Mouse (Mus musculus) lung, embryonic 14.5 days (tissue): ENCODE results near the gene Pgp. TPM values are rescaled to one million over a fixed set of nuclear protein-coding genes. Genes with fewer than 3 reads are reported as not detected.

Experiments used
- ATAC-seq: fragments of 200-750 bp; cut with Nextera tagmentation; 2 replicates; pipeline ENCODE4 v1.8.0; 2017; ENCODE audit warnings: mild to moderate bottlenecking, moderate TSS enrichment, moderate library complexity; ENCODE audit not compliant: insufficient read depth
- DNase-seq: peaks from one replicate; pipeline ENCODE4 v3.0.0-alpha.2; 2015
- H3K27ac ChIP-seq: fragments of 300-500 bp; sonication (generic); 2 replicates; pipeline ENCODE4 v1.5.1; 2014; ENCODE audit warnings: low read depth, mild to moderate bottlenecking, moderate library complexity
- H3K27me3 ChIP-seq: fragments of 300-500 bp; sonication (generic); 2 replicates; pipeline ENCODE4 v1.6.1; 2014; ENCODE audit warnings: low read length, control low read depth; ENCODE audit not compliant: insufficient read depth
- H3K36me3 ChIP-seq: fragments of 300-500 bp; sonication (generic); 2 replicates; pipeline ENCODE4 v1.6.1; 2014; ENCODE audit warnings: control low read depth; ENCODE audit not compliant: insufficient read depth
- H3K4me1 ChIP-seq: fragments of 300-500 bp; sonication (generic); 2 replicates; pipeline ENCODE4 v1.6.1; 2014; ENCODE audit warnings: antibody characterized with exemption, control low read depth; ENCODE audit not compliant: insufficient read depth
- H3K4me2 ChIP-seq: fragments of 300-500 bp; sonication (generic); 2 replicates; pipeline ENCODE4 v1.6.1; 2014; ENCODE audit warnings: mild to moderate bottlenecking
- H3K4me3 ChIP-seq: fragments of 300-500 bp; sonication (generic); 2 replicates; pipeline ENCODE4 v1.5.1; 2014; ENCODE audit warnings: low read depth, low read length
- H3K9ac ChIP-seq: fragments of 300-500 bp; sonication (generic); 2 replicates; pipeline ENCODE4 v1.6.1; 2014
- H3K9me3 ChIP-seq: fragments of 300-500 bp; sonication (generic); 2 replicates; pipeline ENCODE4 v1.6.1; 2016; ENCODE audit warnings: low read depth, low read length, control low read depth
- CTCF ChIP-seq: IDR thresholded peaks from 2 replicates; pipeline ENCODE4 v1.5.1; 2016; ENCODE audit warnings: antibody characterized with exemption, low read depth
- WGBS: fragments of 180-500 bp; shearing (Covaris S2); extraction: QIAGEN DNeasy Blood & Tissue Kit; methylation state at CpG from one replicate; pipeline ENCODE4 v1.1.7; 2014; 5-methylcytosine and 5-hydroxymethylcytosine counted together
- polyA plus RNA-seq: library from polyadenylated mRNA; unstranded; fragments of >200 nt; fragmentation: Nextera tagmentation; extraction: Ambion mirVana; gene quantifications from 2 replicates; pipeline ENCODE4 v1.2.1, GENCODE M21; 2014

Pgp gene
- polyA plus RNA-seq, 1 experiment from 2014 or later = 60.2 TPM

- Histone ChIP-seq H3K27ac (peak within 1 kb of the TSS; percentile 96), H3K4me2 (peak within 1 kb of the TSS; percentile 62), H3K9ac (peak within 1 kb of the TSS; percentile 82), H3K36me3 (peaks cover 33% of the 10 kb centered on the region), H3K4me3 (peak within 1 kb of the TSS; percentile 73), H3K27me3 (no peaks in the 10 kb centered on the region), H3K9me3 (no peaks in the 10 kb centered on the region), H3K4me1 (peaks cover 3% of the 10 kb centered on the region; the same call in 1 of the 2 replicates)
- DNase-seq (peak; percentile 99), ATAC-seq (peak; percentile 96)
- under 1% methylated on average over 48 of the region's 48 CpGs for WGBS
- TF ChIP-seq CTCF = peak; percentile 92
Measured at GRCm38 (mm10) chr17:24478663-24479380, 8.6 kb downstream of the Pgp start, which contains the start of gene Mlst8. Mlst8 (minus strand) TSS chr17:24479078.

- DNase-seq (peak; percentile 31), ATAC-seq (no peak)
- H3K4me2 ChIP-seq = peak overlapping the region; percentile 62
- no peaks in the 10 kb centered on the region for H3K27me3 ChIP-seq
- H3K27ac ChIP-seq = peak overlapping the region; percentile 72; the same call in 1 of the 2 replicates
- TF ChIP-seq CTCF = no peak
- peak overlapping the region; percentile 73 for H3K4me3 ChIP-seq
- H3K9ac ChIP-seq = no peak overlapping the region
- peaks cover 27% of the 10 kb centered on the region for H3K36me3 ChIP-seq
- WGBS = 9% methylated on average over 1 of the region's 1 CpGs
- H3K4me1 ChIP-seq = peaks cover 3% of the 10 kb centered on the region; the same call in 1 of the 2 replicates
- H3K9me3 ChIP-seq = no peaks in the 10 kb centered on the region
Measured at GRCm38 (mm10) chr17:24479431-24479830, 9.2 kb downstream of the Pgp start.

GRCm38 (mm10) chr17:24480201-24480826 is 10.1 kb downstream of the Pgp start:
- peak; percentile 40 for TF ChIP-seq CTCF
- ATAC-seq = no peak
- H3K9me3 ChIP-seq = no peaks in the 10 kb centered on the region
- 0 out of 2 replicates have a peak overlapping the region, but pooled peaks have one; percentile 12 for H3K27ac ChIP-seq
- peak overlapping the region; percentile 20; the same call in 1 of the 2 replicates for H3K9ac ChIP-seq
- 61% methylated on average over 3 of the region's 3 CpGs for WGBS
- peak overlapping the region; percentile 62 for H3K4me2 ChIP-seq
- H3K4me1 ChIP-seq = peaks cover 4% of the 10 kb centered on the region; the same call in 1 of the 2 replicates
- peak; percentile 44 for DNase-seq
- H3K4me3 ChIP-seq = no peak overlapping the region
- H3K36me3 ChIP-seq = peaks cover 18% of the 10 kb centered on the region
- H3K27me3 ChIP-seq = no peaks in the 10 kb centered on the region

- no peak for ATAC-seq
- H3K36me3 ChIP-seq = peaks cover 9% of the 10 kb centered on the region
- peaks cover 7% of the 10 kb centered on the region; the same call in 1 of the 2 replicates for H3K4me1 ChIP-seq
- H3K27me3 ChIP-seq = no peaks in the 10 kb centered on the region
- no peak overlapping the region for H3K4me3 ChIP-seq
- 89% methylated on average over 20 of the region's 20 CpGs for WGBS
- H3K27ac ChIP-seq = no peak overlapping the region
- TF ChIP-seq CTCF = no peak
- H3K9ac ChIP-seq = no peak overlapping the region
- H3K9me3 ChIP-seq = no peaks in the 10 kb centered on the region
- no peak overlapping the region for H3K4me2 ChIP-seq
- DNase-seq = no peak
Measured at GRCm38 (mm10) chr17:24481027-24481815, 11.0 kb downstream of the Pgp start.

GRCm38 (mm10) chr17:24483495-24483894 is 13.3 kb downstream of the Pgp start:
- H3K4me3 ChIP-seq = no peak overlapping the region
- H3K27ac ChIP-seq = no peak overlapping the region
- peaks cover 17% of the 10 kb centered on the region for H3K27me3 ChIP-seq
- no peaks in the 10 kb centered on the region for H3K9me3 ChIP-seq
- H3K4me2 ChIP-seq = no peak overlapping the region
- TF ChIP-seq CTCF = no peak
- H3K4me1 ChIP-seq = 0 out of 2 replicates have a peak, but pooled peaks cover 7% of the 10 kb centered on the region
- DNase-seq = no peak
- no peak overlapping the region for H3K9ac ChIP-seq
- H3K36me3 ChIP-seq = no peaks in the 10 kb centered on the region
- 83% methylated on average over 3 of the region's 3 CpGs for WGBS
- ATAC-seq = no peak

GRCm38 (mm10) chr17:24485090-24485860 is 15.1 kb downstream of the Pgp start:
- no peaks in the 10 kb centered on the region for H3K9me3 ChIP-seq
- 0 out of 2 replicates have a peak, but pooled peaks cover 4% of the 10 kb centered on the region for H3K4me1 ChIP-seq
- H3K9ac ChIP-seq = no peak overlapping the region
- no peak overlapping the region for H3K4me2 ChIP-seq
- 41% methylated on average over 11 of the region's 11 CpGs for WGBS
- ATAC-seq (no peak), DNase-seq (peak; percentile 60)
- H3K27ac ChIP-seq = no peak overlapping the region
- TF ChIP-seq CTCF = no peak
- no peak overlapping the region for H3K4me3 ChIP-seq
- peaks cover 32% of the 10 kb centered on the region for H3K27me3 ChIP-seq
- H3K36me3 ChIP-seq = no peaks in the 10 kb centered on the region
